Mouse (Mus musculus): Measurements from ENCODE around the gene Tyw1.
A peak's percentile ranks its signal among the peaks of the same experiment; 100 is the strongest.

Tyw1 gene

GRCm38 (mm10) chr5:130264433-130265005, 9.1 kb downstream of the Tyw1 start:
- DNase-seq (ENCODE audit: inconsistent ontology term), result peak; percentile 86

DNA sequence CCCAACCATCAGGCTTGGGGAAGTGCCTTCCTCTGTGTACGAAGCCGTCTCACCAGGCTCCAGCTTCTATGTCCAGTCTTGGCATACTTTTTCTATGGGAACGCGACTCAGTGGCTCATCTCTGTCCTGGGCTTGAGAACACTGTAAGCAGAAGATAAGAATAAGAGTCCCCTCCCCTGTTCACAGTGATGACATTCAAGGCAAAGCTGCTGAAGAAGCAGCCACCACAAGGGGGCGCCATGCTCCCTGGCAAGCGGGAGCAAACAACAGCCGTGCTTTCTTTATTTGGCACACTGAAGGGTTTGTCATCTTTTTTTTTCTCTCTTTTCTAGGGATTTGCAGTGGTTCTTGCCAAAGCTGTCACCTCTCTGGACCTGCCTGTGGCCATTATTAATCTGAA, 11.2 kb downstream of the Tyw1 start:
- DNase-seq (ENCODE audit: inconsistent ontology term), result no peak

GRCm38 (mm10) chr5:130267316-130267715, 11.9 kb downstream of the Tyw1 start:
- no peak for DNase-seq (ENCODE audit: inconsistent ontology term)

DNA sequence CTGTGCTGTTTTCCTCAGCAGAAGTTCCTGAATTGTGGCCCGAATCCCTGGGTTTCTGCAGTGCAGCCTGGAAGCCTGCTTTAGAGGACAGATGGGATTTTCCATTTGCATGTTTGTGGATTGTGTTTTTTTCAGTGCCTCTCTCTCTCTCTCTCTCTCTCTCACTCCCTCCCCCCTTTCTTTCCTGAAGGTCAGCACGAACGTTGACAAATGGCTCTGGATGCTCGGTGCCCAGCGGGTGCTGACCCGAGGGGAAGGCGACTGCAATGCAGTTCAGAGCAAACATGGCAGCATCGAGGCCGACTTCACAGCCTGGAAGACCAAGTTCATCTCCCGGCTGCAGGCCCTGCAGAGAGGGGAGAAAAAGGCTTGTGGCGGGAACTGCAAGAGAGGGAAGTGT, 13.6 kb downstream of the Tyw1 start:
- no peak for DNase-seq (ENCODE audit: inconsistent ontology term)

DNA sequence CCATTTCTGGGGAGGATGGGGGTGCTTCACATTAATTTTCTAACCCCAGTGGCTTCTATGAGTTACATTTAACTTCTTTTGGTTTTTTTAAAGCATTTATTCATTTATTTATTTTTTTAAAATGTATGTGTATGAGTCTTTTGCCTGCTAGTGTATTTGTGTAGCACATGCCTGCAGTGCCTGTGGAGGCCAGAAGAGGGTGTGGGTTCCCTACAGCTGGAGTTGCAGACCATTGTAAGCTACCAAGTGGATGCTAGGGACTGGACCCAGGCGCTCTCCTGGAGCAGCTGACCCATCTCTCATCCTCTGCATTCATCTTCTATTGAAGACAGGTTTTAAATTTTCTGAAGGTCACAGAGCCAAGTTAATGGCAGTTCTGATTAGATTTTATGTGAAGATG, 16.9 kb downstream of the Tyw1 start:
- DNase-seq (ENCODE audit: inconsistent ontology term), result no peak

GRCm38 (mm10) chr5:130273046-130273445, 17.6 kb downstream of the Tyw1 start:
- DNase-seq (ENCODE audit: inconsistent ontology term), result no peak

- DNase-seq (ENCODE audit: inconsistent ontology term), result peak; percentile 3
Measured at GRCm38 (mm10) chr5:130275509-130275908, 20.1 kb downstream of the Tyw1 start.

GRCm38 (mm10) chr5:130278011-130278472, 22.6 kb downstream of the Tyw1 start:
- no peak for DNase-seq (ENCODE audit: inconsistent ontology term)

- no peak for DNase-seq (ENCODE audit: inconsistent ontology term)
Measured at GRCm38 (mm10) chr5:130283079-130283732, 27.8 kb downstream of the Tyw1 start.

- no peak for DNase-seq (ENCODE audit: inconsistent ontology term)
Measured at GRCm38 (mm10) chr5:130288106-130288505, 32.7 kb downstream of the Tyw1 start.

DNA sequence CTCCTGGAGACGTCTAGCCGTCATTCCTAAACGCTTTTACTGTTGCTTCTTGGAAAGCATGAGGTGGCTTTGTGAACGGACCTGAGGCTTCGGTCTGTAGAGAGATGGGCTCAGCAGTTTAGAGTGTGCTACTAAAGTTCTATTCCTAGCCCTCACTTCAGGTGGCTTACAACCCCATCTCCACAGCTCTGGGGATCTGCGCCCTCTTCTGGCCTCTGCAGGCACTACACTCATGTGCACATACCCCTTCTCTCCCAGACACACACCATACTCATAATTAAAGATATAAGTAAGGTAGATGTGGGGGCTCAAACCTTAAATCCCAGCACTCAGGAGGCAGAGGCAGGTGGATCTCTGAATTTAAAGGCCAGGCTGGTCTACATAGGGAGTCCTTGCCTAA, 34.8 kb downstream of the Tyw1 start:
- no peak for DNase-seq (ENCODE audit: inconsistent ontology term)

- DNase-seq (ENCODE audit: inconsistent ontology term), result no peak
Measured at GRCm38 (mm10) chr5:130290775-130291174, 35.4 kb downstream of the Tyw1 start.

GRCm38 (mm10) chr5:130292976-130293375, 37.6 kb downstream of the Tyw1 start:
- no peak for DNase-seq (ENCODE audit: inconsistent ontology term)

- DNase-seq (ENCODE audit: inconsistent ontology term), result no peak
Measured at GRCm38 (mm10) chr5:130293941-130294340, 38.5 kb downstream of the Tyw1 start.

DNA sequence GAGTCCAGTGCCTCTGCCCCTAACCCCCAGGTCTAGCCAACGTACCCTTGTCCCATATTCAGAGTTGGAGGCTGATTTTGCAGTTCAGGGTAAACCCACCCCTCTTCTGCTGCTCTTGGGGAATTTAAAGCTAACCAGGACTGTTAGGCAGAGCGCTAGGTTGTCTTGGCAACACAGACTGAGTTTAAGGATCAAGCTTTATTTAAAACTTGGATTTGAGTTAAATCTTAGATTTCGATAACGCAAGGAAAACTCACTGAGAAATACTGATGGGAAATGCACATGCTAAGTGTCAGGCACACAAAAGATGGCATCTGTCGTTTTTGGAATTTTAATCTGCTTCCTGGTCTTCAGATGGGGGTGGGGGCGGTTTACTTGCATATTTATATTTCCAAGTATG, 39.2 kb downstream of the Tyw1 start:
- no peak for DNase-seq (ENCODE audit: inconsistent ontology term)

DNA sequence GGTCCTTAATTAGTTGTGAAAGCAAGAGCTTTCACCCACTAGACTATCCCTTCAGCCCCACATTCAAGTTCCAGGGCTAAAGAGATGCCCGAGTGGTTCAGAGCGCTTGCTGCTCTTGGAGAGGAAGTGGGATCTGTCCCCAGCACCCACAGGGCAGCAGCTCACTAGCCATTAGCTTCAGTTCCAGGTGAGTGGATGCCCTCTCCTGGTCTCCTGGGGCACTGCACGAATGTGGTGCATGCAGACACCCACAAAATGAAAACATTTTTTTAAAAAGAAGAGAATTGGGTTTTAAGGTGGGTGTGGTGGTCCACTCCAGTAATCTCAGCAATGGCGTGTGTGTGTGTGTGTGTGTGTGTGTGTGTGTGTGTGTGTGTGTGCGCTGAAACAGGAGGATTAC, 40.7 kb downstream of the Tyw1 start:
- DNase-seq (ENCODE audit: inconsistent ontology term), result no peak

GRCm38 (mm10) chr5:130298831-130299460, 43.5 kb downstream of the Tyw1 start:
- no peak for DNase-seq (ENCODE audit: inconsistent ontology term)

GRCm38 (mm10) chr5:130299526-130299925, 44.1 kb downstream of the Tyw1 start:
- DNase-seq (ENCODE audit: inconsistent ontology term), result no peak

- DNase-seq (ENCODE audit: inconsistent ontology term), result no peak
Measured at GRCm38 (mm10) chr5:130303611-130304010, 48.2 kb downstream of the Tyw1 start.

DNA sequence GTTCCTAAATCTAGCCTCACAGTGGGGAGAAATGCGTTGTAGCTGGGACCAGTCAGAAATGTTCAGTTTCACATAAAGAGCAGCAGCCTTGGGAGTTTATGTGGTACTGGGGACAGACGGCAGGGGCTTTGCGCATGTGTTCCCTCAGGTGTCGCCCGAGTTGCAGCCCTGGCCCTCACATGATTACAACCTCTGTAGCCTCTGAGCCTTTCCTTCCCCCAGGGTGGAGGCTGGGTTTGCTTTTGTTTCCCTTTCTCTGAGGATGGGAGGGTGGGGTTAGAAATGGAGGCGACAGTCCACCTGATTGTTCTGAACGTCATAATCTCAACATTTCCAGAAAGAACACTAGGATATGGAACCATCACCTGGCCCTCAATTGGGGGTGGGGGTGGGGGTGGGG, 52.5 kb downstream of the Tyw1 start:
- DNase-seq (ENCODE audit: inconsistent ontology term), result no peak

- DNase-seq (ENCODE audit: inconsistent ontology term), result no peak
Measured at GRCm38 (mm10) chr5:130310077-130310476, 54.7 kb downstream of the Tyw1 start.

DNA sequence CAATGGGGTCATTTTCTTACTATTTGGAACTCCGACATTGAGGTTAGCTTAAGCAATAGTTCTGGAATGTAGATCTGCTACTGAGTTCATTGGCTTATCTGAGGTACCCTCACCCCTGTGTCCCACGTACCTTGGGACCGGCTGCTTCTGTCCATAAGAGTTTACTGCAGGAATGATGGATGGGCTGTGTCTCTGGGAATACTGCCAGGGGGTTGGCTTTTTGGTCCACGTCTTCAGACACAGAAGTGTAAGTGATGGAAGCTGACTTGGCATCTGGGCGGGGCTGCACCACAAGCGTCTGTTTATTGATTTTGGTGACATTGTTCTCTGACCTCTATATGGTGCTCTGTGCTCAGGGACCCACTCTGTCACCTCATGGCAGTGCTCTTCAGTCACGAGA, 55.4 kb downstream of the Tyw1 start:
- no peak for DNase-seq (ENCODE audit: inconsistent ontology term)

DNA sequence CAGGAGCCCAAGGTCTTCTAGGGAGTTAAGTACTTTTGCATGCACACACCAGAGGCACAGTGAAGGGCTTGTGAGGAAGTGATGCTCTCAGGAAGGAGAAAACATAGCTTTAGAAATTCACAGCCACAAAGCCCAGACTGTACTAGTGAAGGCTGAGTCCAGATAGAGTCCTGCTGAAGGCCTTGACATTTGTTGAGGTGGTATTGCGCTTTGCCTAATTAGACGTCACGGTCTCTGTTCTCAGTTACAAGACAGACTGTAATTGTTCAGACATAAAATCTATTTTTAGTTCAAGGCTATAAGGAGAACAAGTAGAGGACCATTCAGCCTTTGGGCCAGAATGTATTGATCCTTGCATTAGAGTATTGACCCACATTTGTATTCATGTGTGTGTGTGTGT, 58.1 kb downstream of the Tyw1 start:
- DNase-seq (ENCODE audit: inconsistent ontology term), result no peak

Measured in Muller cell, postnatal 12 days (primary cell).